Mouse (Mus musculus): ENCODE results near the gene Dbnl. TPM values are rescaled to one million over a fixed set of nuclear protein-coding genes. Genes with fewer than 3 reads are reported as not detected.

Dbnl gene
- total RNA-seq, 2 experiments from 2014 or later = 67.3 to 73.6 TPM

DNA sequence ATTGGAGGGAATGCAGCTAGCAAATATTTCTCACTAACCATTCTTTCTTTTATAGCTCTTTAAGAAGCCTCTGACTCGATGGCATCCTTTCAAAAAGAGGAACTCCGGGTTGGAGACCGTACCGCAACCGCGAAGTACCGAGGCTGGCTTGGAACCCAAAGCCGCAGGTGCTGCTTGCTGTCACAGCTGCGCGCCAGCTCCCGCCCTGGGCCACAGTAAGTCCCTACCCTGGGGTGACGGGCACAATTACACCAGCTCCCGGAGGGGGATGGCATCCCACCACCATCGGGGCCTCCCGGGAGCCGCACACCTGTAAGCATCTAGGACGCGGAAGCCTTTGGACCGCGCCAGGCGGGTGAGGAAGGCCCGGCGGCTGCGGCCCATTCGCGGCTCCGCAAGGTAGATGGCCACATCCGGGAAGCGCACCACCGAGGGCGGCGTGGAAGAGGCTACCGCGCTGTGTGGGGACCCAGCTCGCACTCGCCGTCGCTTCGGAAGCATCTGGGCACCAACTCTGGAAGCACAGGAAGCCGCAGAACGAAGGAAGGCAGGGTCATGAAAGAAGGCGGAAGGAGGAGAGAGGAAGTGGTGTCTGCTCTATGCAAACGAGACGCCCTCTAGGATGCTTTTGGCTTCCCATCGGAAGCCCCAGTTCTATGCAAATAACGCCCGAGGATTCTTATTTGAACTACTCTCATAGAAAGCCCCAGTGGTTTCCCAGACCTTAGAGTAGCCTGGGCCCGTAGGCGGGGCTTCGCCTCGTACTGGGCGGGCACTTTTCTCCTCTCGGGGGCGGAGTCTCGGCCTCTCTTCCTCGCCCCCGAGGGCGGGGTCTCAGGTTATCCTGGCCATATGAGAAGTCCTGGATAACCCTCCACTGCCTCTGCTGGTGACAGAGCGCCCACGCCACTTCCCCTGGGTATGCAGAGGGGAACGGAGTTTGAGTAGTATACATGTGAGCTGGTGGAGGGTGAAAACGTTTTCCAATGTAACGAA, 49.3 kb downstream of the Dbnl start, which contains the start of gene Polm:
Gene Polm (minus strand): TSS at position 766 of the 996 bp plus-strand sequence.
- peak; percentile 95 to 97 for DNase-seq

DNA sequence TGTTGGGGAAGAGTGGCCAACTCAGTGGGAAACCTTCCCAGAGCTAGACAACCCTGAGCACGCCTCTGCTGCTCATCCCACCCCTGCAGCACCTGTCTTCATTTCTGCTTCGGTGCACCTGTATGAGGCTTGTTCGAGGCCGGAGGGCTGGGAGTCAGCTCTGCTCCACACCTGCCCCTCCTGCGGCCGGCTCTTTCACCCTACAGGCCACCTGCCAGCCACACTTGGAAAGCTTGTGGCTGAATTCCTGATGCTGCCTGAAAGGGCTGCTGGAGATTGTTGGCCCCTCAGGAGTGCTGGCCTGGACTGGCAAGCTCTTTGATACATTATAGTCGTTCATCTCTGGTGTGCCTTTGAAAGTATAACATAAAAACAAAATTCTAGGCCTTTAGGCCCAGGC, 52.1 kb downstream of the Dbnl start:
- DNase-seq = no peak

DNA sequence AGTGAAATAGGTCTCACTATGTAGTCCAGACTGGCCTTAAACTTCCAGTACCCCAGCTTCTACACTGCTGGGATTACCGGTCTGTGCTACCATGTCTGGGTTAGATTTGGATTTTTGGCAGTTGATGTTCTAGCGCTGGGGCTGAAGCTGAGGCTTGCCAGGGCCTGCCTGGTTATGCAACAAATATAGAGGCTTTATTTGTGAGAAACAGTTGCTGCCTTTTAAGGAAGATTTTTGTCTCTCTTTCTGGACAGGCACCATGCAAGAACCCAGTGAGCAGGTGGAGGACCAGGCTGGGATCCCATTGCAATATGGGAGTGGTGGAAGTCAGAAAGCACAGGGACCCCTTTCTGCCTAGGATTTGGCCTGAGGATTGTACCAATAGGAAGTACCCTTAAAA, 53.5 kb downstream of the Dbnl start:
- no peak for DNase-seq

DNA sequence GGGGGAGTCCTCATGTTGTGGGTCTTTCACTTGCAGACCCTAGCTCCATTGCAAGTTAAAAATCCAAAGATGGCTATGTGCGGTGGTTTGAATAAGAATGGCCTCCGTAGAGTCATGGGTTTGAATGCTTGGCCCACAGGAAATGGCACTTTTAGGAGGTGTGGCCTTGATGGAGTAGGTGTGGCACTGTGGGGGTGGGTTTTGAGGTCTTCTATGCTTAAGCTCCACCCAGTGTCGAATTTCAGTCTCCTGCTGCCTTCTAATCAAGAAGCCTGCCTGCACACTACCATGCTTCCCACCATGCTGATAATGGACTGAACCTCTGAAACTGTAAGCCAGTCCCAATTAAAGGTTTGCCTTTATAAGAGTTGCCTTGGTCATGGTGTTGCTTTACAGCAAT, 54.8 kb downstream of the Dbnl start:
- no peak for DNase-seq

DNA sequence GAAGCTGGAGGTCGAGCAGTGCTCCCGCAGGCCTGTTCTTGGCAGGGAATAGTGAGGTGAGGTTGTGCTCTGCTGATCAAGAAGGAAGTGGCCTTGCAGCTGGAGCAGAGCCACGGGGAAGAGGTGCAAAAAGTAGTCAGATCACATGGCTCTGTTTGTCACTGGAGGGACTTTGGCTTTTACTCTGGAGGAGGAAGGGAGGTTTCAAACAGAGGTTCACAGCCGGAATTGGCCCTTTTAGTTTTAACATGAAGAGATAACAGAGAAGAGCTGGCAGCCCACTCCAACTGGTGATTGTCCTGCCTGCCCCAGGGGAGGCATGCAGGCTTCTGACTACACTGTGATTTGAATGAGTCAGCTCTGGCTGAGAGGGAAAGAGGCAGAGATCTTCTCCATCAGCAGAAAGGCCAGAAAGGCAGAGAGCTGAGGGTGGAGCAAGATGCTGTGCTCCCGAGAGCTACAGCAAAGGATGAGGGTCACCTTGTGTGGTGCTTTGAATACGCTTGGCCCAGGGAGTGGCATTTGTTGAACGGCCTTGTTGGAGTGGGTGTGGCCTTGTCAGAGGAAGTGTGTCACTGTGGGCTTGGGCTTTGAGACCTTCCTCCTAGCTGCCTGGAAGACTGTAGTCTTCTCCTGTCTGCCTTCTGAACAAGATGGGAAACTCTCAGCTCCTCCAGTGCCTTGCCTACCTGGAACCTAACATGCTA, 58.5 kb downstream of the Dbnl start:
- peak; percentile 61 to 74 for DNase-seq

DNA sequence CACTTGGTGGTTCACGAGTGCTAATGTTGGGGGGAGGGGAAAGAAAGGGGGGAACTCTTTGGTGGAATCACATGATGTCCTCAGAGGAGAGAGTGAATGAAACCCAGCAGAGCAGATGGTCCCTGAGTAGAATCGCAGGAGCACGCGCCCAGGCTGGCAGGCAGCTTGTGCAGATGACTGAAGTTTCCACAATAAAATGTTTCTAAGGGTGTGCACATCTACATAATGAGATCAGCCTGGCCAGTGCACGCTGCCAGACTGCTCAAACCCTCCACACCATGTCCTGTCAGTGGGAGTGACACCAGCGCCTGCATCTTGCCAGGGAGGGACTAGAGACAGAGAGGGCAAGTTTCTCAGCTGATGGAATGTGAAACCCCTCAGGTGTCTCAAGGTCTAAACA, 60.5 kb downstream of the Dbnl start:
- no peak for DNase-seq

DNA sequence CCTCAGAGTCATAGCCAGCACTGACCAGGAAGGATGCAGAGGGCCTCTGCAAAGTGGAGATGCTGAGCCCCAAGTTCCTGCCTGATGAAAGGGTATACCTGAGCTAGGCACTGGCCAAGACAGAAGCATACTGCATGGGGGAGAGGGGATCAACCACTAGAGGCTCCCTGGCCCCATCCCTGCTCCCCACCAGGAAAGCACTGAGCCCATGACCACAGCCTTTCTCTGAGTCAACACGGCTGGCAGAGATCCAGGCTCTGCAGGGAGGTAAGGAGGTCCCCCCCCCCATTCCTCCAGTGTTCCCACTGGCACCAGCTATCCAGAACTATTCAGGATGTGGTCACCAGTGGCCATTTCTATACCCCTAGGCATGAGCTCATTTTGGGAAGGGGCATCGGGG, 61.0 kb downstream of the Dbnl start:
- DNase-seq = no peak

DNA sequence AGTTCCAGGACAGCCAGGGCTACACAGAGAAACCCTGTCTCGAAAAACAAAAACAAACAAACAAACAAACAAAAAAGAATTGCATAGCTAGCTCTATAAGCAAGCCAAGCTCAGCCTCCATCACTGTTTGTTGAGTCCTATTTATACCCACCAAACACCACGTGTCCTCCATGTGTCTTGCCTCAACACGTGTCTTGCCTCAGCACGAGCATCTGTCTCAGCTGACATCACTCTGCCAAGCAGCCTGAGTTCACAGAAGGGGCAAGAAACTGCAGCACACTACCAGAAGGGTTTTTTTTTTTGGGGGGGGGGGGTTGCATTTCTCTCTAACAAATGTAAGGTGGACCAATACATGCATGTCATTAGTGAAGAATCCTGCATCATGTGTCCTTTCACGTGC, 62.2 kb downstream of the Dbnl start:
- no peak for DNase-seq

Other genes with a start within 250 kb of the Dbnl start
- gene Ccdc117, start 246.3 kb upstream of the Dbnl start, total RNA-seq (2021) = 10 to 100 TPM; 33.7 to 37.5 TPM
- gene Ankrd36, start 218.8 kb upstream of the Dbnl start, total RNA-seq (2021) = not detected
- 100 to 1,000 TPM; 117 to 202 TPM for gene Mrps24, start 72.8 kb upstream of the Dbnl start, total RNA-seq (2021)
- gene Urgcp, start 26.1 kb upstream of the Dbnl start, total RNA-seq (2021) = 10 to 100 TPM; 59.2 to 64.6 TPM
- gene Pgam2, start 15.2 kb downstream of the Dbnl start, total RNA-seq (2021) = not detected
- gene Polm, start 49.5 kb downstream of the Dbnl start, total RNA-seq (2021) = 1 to 10 TPM; 5.6 to 6.9 TPM
- 100 to 1,000 TPM; 372 to 401 TPM for gene Aebp1, start 73.5 kb downstream of the Dbnl start, total RNA-seq (2021)
- gene Pold2, start 89.8 kb downstream of the Dbnl start, total RNA-seq (2021) = 10 to 100 TPM; 44.3 to 50.2 TPM
- not detected for gene Myl7, start 110.3 kb downstream of the Dbnl start, total RNA-seq (2021)
- 1 to 10 TPM; 2.1 to 2.4 TPM for gene Gck, start 161.6 kb downstream of the Dbnl start, total RNA-seq (2021)
- 10 to 100 TPM; 70.0 to 86.4 TPM for gene Ykt6, start 167.2 kb downstream of the Dbnl start, total RNA-seq (2021)

Data from adrenal gland, postnatal 36 days (tissue).